Mouse (Mus musculus) limb, embryonic 10.5 days (tissue): ENCODE data around the gene Tbc1d5. TPM values are rescaled to one million over a fixed set of nuclear protein-coding genes. Genes with fewer than 3 reads are reported as not detected.
"Not testable (repeated sequence)": the region's sequence is repeated elsewhere in the genome, so short reads cannot be mapped to it uniquely, and the experiment has no call there.

Source experiments
- DNase-seq: peaks from one replicate; pipeline ENCODE4 v3.0.0-alpha.2; 2017; ENCODE audit warnings: low spot score
- H3K27ac ChIP-seq: fragments of 300-500 bp; sonication (generic); 2 replicates; pipeline ENCODE4 v1.5.1; 2016; ENCODE audit warnings: mild to moderate bottlenecking
- H3K27me3 ChIP-seq: fragments of 300-500 bp; sonication (generic); 2 replicates; pipeline ENCODE4 v1.6.1; 2016; ENCODE audit warnings: low read depth, mild to moderate bottlenecking; ENCODE audit not compliant: poor library complexity, severe bottlenecking
- H3K36me3 ChIP-seq: fragments of 300-500 bp; sonication (generic); 2 replicates; pipeline ENCODE4 v1.6.1; 2016; ENCODE audit warnings: mild to moderate bottlenecking, moderate library complexity
- H3K4me1 ChIP-seq: fragments of 300-500 bp; sonication (generic); 2 replicates; pipeline ENCODE4 v1.6.1; 2016
- H3K4me3 ChIP-seq: fragments of 300-500 bp; sonication (generic); 2 replicates; pipeline ENCODE4 v1.5.1; 2016; ENCODE audit warnings: mild to moderate bottlenecking, moderate library complexity
- H3K9me3 ChIP-seq: fragments of 300-500 bp; sonication (generic); replicated peaks from 2 replicates; pipeline ENCODE4 v1.6.1; 2016; ENCODE audit warnings: mild to moderate bottlenecking
- WGBS: fragments of 180-500 bp; shearing (Covaris S2); methylation state at CpG from one replicate; pipeline ENCODE4 v1.1.7; 2016; 5-methylcytosine and 5-hydroxymethylcytosine counted together
- polyA plus RNA-seq: library from polyadenylated mRNA; unstranded; fragments of >200 nt; fragmentation: Nextera tagmentation; extraction: Ambion mirVana; gene quantifications from 2 replicates; pipeline ENCODE4 v1.2.1, GENCODE M21; 2016

Gene Tbc1d5
- polyA plus RNA-seq, 1 experiment from 2014 or later, result 11.3 TPM

- no peak overlapping the region for H3K4me3 ChIP-seq
- H3K4me1 ChIP-seq, result peaks cover 2% of the 10 kb centered on the region; the same call in 1 of the 2 replicates
- 0 out of 2 replicates have a peak, but pooled peaks cover 8% of the 10 kb centered on the region for H3K36me3 ChIP-seq
- no peaks in the 10 kb centered on the region for H3K27me3 ChIP-seq
- 95% methylated on average over 2 of the region's 2 CpGs for WGBS
- no peak for DNase-seq
- H3K27ac ChIP-seq, result no peak overlapping the region
- H3K9me3 ChIP-seq, result no peaks in the 10 kb centered on the region
Observed at GRCm38 (mm10) chr17:50730896-50731295, 448.3 kb downstream of the Tbc1d5 start.

GRCm38 (mm10) chr17:50729577-50729976, 449.6 kb downstream of the Tbc1d5 start:
- no peak for DNase-seq
- no peaks in the 10 kb centered on the region for H3K27me3 ChIP-seq
- 0 out of 2 replicates have a peak, but pooled peaks cover under 1% of the 10 kb centered on the region for H3K36me3 ChIP-seq
- no peak overlapping the region for H3K27ac ChIP-seq
- H3K4me3 ChIP-seq, result no peak overlapping the region
- no peaks in the 10 kb centered on the region for H3K9me3 ChIP-seq
- WGBS, result 93% methylated on average over 6 of the region's 6 CpGs
- H3K4me1 ChIP-seq, result no peaks in the 10 kb centered on the region

- 94% methylated on average over 2 of the region's 2 CpGs for WGBS
Observed at GRCm38 (mm10) chr17:50729031-50729430, 450.1 kb downstream of the Tbc1d5 start.

GRCm38 (mm10) chr17:50726265-50726664, 452.9 kb downstream of the Tbc1d5 start:
- DNase-seq, result no peak
- Histone ChIP-seq H3K36me3 (no peaks in the 10 kb centered on the region), H3K9me3 (no peaks in the 10 kb centered on the region), H3K27me3 (no peaks in the 10 kb centered on the region), H3K4me1 (no peaks in the 10 kb centered on the region), H3K4me3 (no peak overlapping the region), H3K27ac (no peak overlapping the region)
- WGBS, result 91% methylated on average over 2 of the region's 2 CpGs

More at GRCm38 (mm10) chr17:50729031-50729430, 450.1 kb downstream of the Tbc1d5 start:
- Histone ChIP-seq H3K4me1 (no peaks in the 10 kb centered on the region), H3K27me3 (no peaks in the 10 kb centered on the region), H3K36me3 (no peaks in the 10 kb centered on the region), H3K4me3 (no peak overlapping the region), H3K27ac (no peak overlapping the region), H3K9me3 (no peaks in the 10 kb centered on the region)
- DNase-seq, result no peak

GRCm38 (mm10) chr17:50724376-50724775, 454.8 kb downstream of the Tbc1d5 start:
- Histone ChIP-seq H3K27me3 (no peaks in the 10 kb centered on the region), H3K36me3 (no peaks in the 10 kb centered on the region), H3K9me3 (no peaks in the 10 kb centered on the region), H3K27ac (no peak overlapping the region), H3K4me1 (no peaks in the 10 kb centered on the region), H3K4me3 (no peak overlapping the region)
- WGBS, result 82% methylated on average over 2 of the region's 2 CpGs
- DNase-seq, result no peak

GRCm38 (mm10) chr17:50717586-50717985, 461.6 kb downstream of the Tbc1d5 start:
- H3K27ac ChIP-seq, result no peak overlapping the region
- no peak for DNase-seq
- H3K4me3 ChIP-seq, result no peak overlapping the region
- H3K4me1 ChIP-seq, result no peaks in the 10 kb centered on the region
- WGBS, result 86% methylated on average over 5 of the region's 5 CpGs
- no peaks in the 10 kb centered on the region for H3K36me3 ChIP-seq
- H3K9me3 ChIP-seq, result no peaks in the 10 kb centered on the region
- no peaks in the 10 kb centered on the region for H3K27me3 ChIP-seq

GRCm38 (mm10) chr17:50710497-50711222, 468.5 kb downstream of the Tbc1d5 start:
- H3K27ac ChIP-seq, result no peak overlapping the region
- no peaks in the 10 kb centered on the region for H3K4me1 ChIP-seq
- no peak overlapping the region for H3K4me3 ChIP-seq
- no peaks in the 10 kb centered on the region for H3K27me3 ChIP-seq
- 86% methylated on average over 7 of the region's 7 CpGs for WGBS
- H3K9me3 ChIP-seq, result no peaks in the 10 kb centered on the region
- no peak for DNase-seq
- H3K36me3 ChIP-seq, result no peaks in the 10 kb centered on the region

GRCm38 (mm10) chr17:50698410-50698809, 480.7 kb downstream of the Tbc1d5 start:
- 2% methylated on average over 39 of the region's 39 CpGs for WGBS
- not testable (repeated sequence) for DNase-seq, H3K9me3 ChIP-seq, H3K27ac ChIP-seq, H3K4me1 ChIP-seq, H3K36me3 ChIP-seq
- peaks cover 19% of the 10 kb centered on the region for H3K27me3 ChIP-seq
- H3K4me3 ChIP-seq, result peak overlapping the region; percentile 31

GRCm38 (mm10) chr17:50688135-50688534, 491.0 kb downstream of the Tbc1d5 start:
- H3K27me3 ChIP-seq, result no peaks in the 10 kb centered on the region
- H3K36me3 ChIP-seq, result peaks cover 14% of the 10 kb centered on the region
- WGBS, result 92% methylated on average over 6 of the region's 6 CpGs
- H3K4me3 ChIP-seq, result no peak overlapping the region
- peaks cover 14% of the 10 kb centered on the region for H3K4me1 ChIP-seq
- no peak for DNase-seq
- no peaks in the 10 kb centered on the region for H3K9me3 ChIP-seq
- no peak overlapping the region for H3K27ac ChIP-seq

- no peak overlapping the region for H3K27ac ChIP-seq
- peaks cover 14% of the 10 kb centered on the region for H3K4me1 ChIP-seq
- H3K27me3 ChIP-seq, result no peaks in the 10 kb centered on the region
- H3K36me3 ChIP-seq, result peaks cover 14% of the 10 kb centered on the region
- H3K9me3 ChIP-seq, result no peaks in the 10 kb centered on the region
- no peak overlapping the region for H3K4me3 ChIP-seq
- DNase-seq, result no peak
- WGBS, result 89% methylated on average over 10 of the region's 10 CpGs
Observed at GRCm38 (mm10) chr17:50687670-50688069, 491.5 kb downstream of the Tbc1d5 start.

GRCm38 (mm10) chr17:50684960-50685645, 494.0 kb downstream of the Tbc1d5 start:
- H3K36me3 ChIP-seq, result peaks cover 14% of the 10 kb centered on the region
- H3K9me3 ChIP-seq, result no peaks in the 10 kb centered on the region
- no peak overlapping the region for H3K27ac ChIP-seq
- peaks cover 6% of the 10 kb centered on the region for H3K4me1 ChIP-seq
- no peaks in the 10 kb centered on the region for H3K27me3 ChIP-seq
- DNase-seq, result peak; percentile 26
- WGBS, result 72% methylated on average over 7 of the region's 7 CpGs
- H3K4me3 ChIP-seq, result no peak overlapping the region
